Mouse (Mus musculus) neutrophil, adult 59 days (primary cell): Measurements from ENCODE around the gene Ovca2. TPM values are rescaled to one million over a fixed set of nuclear protein-coding genes. Genes with fewer than 3 reads are reported as not detected.

Experiments used
- total RNA-seq, 2 experiments: library from RNA; stranded (reverse); gene quantifications; 1 replicate in 1 of 2; 2 replicates in 1 of 2; pipeline ENCODE4 v1.2.4; 2023

Ovca2 gene
- total RNA-seq = 1 to 10 TPM; 4.7 to 7.6 TPM

GRCm38 (mm10) chr11:75178672-75179208 lies at the start of gene Ovca2:
TSS of gene Ovca2 (minus strand) at chr11:75178835.

GRCm38 (mm10) chr11:75193256-75194071 lies 14.8 kb upstream of the Ovca2 start, which contains the start of gene Rtn4rl1:
TSS of gene Rtn4rl1 (plus strand) at chr11:75193783.

GRCm38 (mm10) chr11:75190905-75191441 lies 12.3 kb upstream of the Ovca2 start, which contains the start of gene Dph1:
TSS of gene Dph1 (minus strand) at chr11:75191241.

GRCm38 (mm10) chr11:75169405-75170080 lies 9.1 kb downstream of the Ovca2 start, which contains the start of gene Hic1:
TSS of gene Hic1 (minus strand) at chr11:75169519.

Other genes starting within 250 kb of the Ovca2 start
- gene Hic1, start 9.3 kb downstream of the Ovca2 start, total RNA-seq = 1 to 10 TPM; 2.8 to 4.3 TPM
- gene Dph1, start 12.4 kb upstream of the Ovca2 start, total RNA-seq = 1 to 10 TPM; 4.0 to 4.8 TPM
- gene Rtn4rl1, start 14.9 kb upstream of the Ovca2 start, total RNA-seq = under 1 TPM; 0.20 to 0.31 TPM
- gene Rpa1, start 169.5 kb upstream of the Ovca2 start, total RNA-seq = 10 to 100 TPM; 62.8 to 68.2 TPM
- 1 to 10 TPM; 2.8 to 5.0 TPM for gene Smyd4, start 169.6 kb upstream of the Ovca2 start, total RNA-seq
- gene Serpinf1, start 243.9 kb upstream of the Ovca2 start, total RNA-seq = 10 to 100 TPM; 15.6 to 17.8 TPM